Mouse (Mus musculus): Measurements from ENCODE around the gene Rgp1. TPM values are rescaled to one million over a fixed set of nuclear protein-coding genes. Genes with fewer than 3 reads are reported as not detected.
"Not testable (repeated sequence)": the region's sequence is repeated elsewhere in the genome, so short reads cannot be mapped to it uniquely, and the experiment has no call there.

Rgp1 gene
- polyA plus RNA-seq, 1 experiment, result 41.2 TPM

DNA sequence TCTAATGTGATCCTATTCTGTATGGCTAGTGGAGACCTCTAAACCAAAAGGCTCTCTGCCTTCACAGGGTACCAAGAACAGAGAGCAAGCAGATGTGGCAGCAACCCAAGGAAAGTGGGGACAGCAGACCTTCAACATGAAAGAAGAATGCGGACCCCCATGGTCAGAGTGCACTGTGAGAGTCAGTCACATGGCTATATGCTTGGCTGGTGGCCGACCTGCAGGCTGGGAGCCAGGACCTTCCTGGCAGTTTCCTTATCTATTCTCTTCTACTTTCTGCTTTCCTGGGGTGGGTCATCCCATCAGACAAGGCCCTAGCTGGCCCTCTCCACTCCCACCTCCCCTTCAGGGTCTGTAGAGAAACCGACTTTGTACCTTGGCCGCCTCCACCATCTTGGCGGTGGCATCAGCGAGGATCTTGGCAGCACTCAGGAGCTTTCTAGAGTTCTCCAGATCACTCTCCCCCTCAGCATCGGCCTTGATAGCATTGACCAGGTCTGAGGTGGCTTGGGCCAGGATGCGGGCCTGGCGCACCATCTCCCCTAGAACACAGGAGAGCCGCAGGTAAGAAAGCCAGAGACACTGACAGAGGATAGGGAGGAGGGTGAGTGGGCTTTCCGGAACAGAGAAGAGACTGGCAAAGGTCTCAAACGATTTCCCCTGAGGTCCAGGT is 32.0 kb upstream of the Rgp1 start:
- TF ChIP-seq CTCF (conservative IDR thresholded peaks at IDR 0.05; ENCODE audit: insufficient read depth, insufficient read length, low read depth, low read length) (no peak), POLR2A (IDR thresholded peaks at IDR 0.05; ENCODE audit: low read depth, low read length) (no peak)
- DNase-seq, result peak; percentile 66
- H3K36me3 ChIP-seq (ENCODE audit: control insufficient read depth, insufficient read depth, low read length), result peaks cover 20% of the 10 kb centered on the region
- 85% methylated on average over 12 of the region's 12 CpGs for WGBS
- H3K27ac ChIP-seq (ENCODE audit: insufficient read depth, low read depth, low read length), result no peak overlapping the region
- no peak overlapping the region for H3K4me3 ChIP-seq (ENCODE audit: insufficient read depth, low read depth, low read length)
- no peaks in the 10 kb centered on the region for H3K4me1 ChIP-seq (ENCODE audit: control insufficient read depth, insufficient read depth, low read length)
- no peaks in the 10 kb centered on the region for H3K27me3 ChIP-seq (replicated peaks; ENCODE audit: control insufficient read depth, insufficient read depth, low read length)

DNA sequence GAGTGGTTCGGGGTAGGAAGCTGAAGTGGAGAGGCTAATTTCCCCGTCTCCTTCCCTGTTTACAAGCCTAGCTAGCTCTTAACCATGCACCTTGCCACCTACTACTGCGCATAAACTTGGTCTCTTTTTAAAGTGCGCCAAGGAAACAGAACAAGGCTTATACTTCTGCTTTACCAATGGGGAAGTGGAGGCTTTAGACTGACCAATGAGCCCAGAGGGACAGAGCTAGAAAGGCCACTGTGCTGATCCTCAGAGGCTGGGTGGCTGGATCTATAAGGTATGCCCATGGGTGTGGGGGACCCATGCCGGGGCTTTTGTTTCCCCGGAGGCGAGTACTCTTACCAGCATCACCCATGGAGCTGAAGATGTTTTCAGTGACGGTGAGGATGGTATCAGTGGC is 31.4 kb upstream of the Rgp1 start:
- Histone ChIP-seq H3K4me1 (ENCODE audit: control insufficient read depth, insufficient read depth, low read length) (no peaks in the 10 kb centered on the region), H3K4me3 (ENCODE audit: insufficient read depth, low read depth, low read length) (no peak overlapping the region), H3K27me3 (replicated peaks; ENCODE audit: control insufficient read depth, insufficient read depth, low read length) (no peaks in the 10 kb centered on the region), H3K36me3 (ENCODE audit: control insufficient read depth, insufficient read depth, low read length) (peaks cover 22% of the 10 kb centered on the region), H3K27ac (ENCODE audit: insufficient read depth, low read depth, low read length) (no peak overlapping the region)
- DNase-seq, result no peak
- no peak for TF ChIP-seq POLR2A (IDR thresholded peaks at IDR 0.05; ENCODE audit: low read depth, low read length)
- TF ChIP-seq CTCF (conservative IDR thresholded peaks at IDR 0.05; ENCODE audit: insufficient read depth, insufficient read length, low read depth, low read length), result no peak
- WGBS, result 92% methylated on average over 8 of the region's 8 CpGs

DNA sequence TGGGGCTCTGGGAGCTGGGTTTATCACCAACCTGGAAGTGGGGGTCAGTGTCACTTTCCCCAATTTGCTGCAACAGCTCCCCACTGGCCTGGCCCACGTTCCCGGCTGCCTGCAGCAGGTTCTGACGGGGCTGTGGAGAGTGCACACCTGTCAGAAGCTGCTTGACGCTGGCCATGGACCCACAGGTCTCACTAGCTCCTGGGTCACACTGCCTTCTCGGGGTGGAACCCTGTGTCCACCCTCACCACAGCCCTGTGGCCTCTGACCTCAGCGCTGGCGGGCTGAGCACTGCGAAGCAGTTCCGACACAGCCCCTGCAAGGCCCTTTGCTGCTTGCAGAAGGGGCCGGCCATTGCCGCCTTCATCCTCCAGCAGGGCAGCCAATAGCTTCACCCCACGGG is 29.5 kb upstream of the Rgp1 start:
- no peak for TF ChIP-seq POLR2A (IDR thresholded peaks at IDR 0.05; ENCODE audit: low read depth, low read length)
- TF ChIP-seq CTCF (conservative IDR thresholded peaks at IDR 0.05; ENCODE audit: insufficient read depth, insufficient read length, low read depth, low read length), result no peak
- H3K27ac ChIP-seq (ENCODE audit: insufficient read depth, low read depth, low read length), result no peak overlapping the region
- H3K27me3 ChIP-seq (replicated peaks; ENCODE audit: control insufficient read depth, insufficient read depth, low read length), result no peaks in the 10 kb centered on the region
- 91% methylated on average over 12 of the region's 12 CpGs for WGBS
- H3K4me3 ChIP-seq (ENCODE audit: insufficient read depth, low read depth, low read length), result no peak overlapping the region
- peaks cover 25% of the 10 kb centered on the region for H3K36me3 ChIP-seq (ENCODE audit: control insufficient read depth, insufficient read depth, low read length)
- no peaks in the 10 kb centered on the region for H3K4me1 ChIP-seq (ENCODE audit: control insufficient read depth, insufficient read depth, low read length)
- DNase-seq, result no peak

DNA sequence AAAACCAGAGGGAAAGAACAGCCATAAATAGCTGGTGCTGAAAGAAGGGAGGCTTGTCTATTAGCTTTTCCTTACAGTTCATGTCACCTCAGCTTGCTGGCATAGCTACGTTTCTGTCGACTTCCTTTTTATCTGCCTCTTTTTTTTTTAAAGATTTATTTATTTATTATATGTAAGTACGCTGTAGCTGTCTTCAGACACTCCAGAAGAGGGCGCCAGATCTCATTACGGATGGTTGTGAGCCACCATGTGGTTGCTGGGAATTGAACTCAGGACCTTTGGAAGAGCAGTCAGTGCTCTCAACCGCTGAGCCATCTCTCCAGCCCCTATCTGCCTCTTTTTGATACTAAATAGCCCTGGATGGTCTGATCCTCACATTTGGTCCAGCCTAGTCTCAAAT is 26.7 kb upstream of the Rgp1 start:
- not testable (repeated sequence) for H3K27me3 ChIP-seq (replicated peaks; ENCODE audit: control insufficient read depth, insufficient read depth, low read length); DNase-seq; H3K4me3 ChIP-seq (ENCODE audit: insufficient read depth, low read depth, low read length); H3K27ac ChIP-seq (ENCODE audit: insufficient read depth, low read depth, low read length); H3K4me1 ChIP-seq (ENCODE audit: control insufficient read depth, insufficient read depth, low read length)
- WGBS, result 82% methylated on average over 6 of the region's 6 CpGs
- H3K36me3 ChIP-seq (ENCODE audit: control insufficient read depth, insufficient read depth, low read length), result peaks cover 17% of the 10 kb centered on the region

DNA sequence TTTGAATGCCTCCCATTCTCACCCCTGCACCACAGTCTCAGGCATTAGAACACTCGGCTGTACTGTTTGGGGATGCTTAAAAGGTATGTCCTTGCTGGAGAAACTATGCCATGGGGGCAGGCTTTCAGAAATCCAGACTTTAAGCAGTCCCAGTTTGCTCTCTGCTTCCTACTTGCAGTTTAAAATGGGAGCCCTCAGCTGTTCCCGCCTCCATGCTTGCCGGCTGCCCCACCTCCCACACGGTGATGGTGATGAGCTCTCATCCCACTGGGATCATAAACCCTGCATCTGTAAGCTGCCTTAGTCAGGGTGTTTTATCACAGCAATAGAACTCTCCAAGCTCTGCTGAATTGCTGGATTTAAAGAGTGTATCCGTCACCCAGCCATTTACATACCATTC is 26.1 kb upstream of the Rgp1 start:
- peaks cover 5% of the 10 kb centered on the region for H3K4me1 ChIP-seq (ENCODE audit: control insufficient read depth, insufficient read depth, low read length)
- H3K27me3 ChIP-seq (replicated peaks; ENCODE audit: control insufficient read depth, insufficient read depth, low read length), result no peaks in the 10 kb centered on the region
- H3K36me3 ChIP-seq (ENCODE audit: control insufficient read depth, insufficient read depth, low read length), result peaks cover 17% of the 10 kb centered on the region
- no peak overlapping the region for H3K4me3 ChIP-seq (ENCODE audit: insufficient read depth, low read depth, low read length)
- no peak overlapping the region for H3K27ac ChIP-seq (ENCODE audit: insufficient read depth, low read depth, low read length)
- WGBS, result 71% methylated on average over 5 of the region's 5 CpGs
- no peak for TF ChIP-seq POLR2A (IDR thresholded peaks at IDR 0.05; ENCODE audit: low read depth, low read length)
- no peak for TF ChIP-seq CTCF (conservative IDR thresholded peaks at IDR 0.05; ENCODE audit: insufficient read depth, insufficient read length, low read depth, low read length)
- no peak for DNase-seq

DNA sequence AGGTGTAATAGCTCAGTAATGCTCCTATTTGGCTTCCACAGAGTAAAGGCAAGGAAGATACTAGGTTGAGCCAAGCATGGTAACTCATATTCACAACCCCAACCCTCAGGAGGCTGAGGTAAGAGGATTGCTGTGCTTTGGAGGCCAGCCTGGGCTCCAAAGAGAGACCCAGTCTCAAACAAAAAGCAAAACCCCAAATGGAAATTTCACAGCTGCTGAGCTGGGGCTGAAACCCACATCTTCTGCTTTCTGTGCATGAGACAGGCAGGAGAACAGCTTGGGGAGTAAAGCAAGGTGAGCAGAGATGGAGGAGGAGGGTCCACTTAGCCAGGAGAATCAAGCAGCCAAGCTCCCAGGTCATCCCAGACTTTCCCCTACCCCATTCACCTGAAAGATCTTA is 24.6 kb upstream of the Rgp1 start:
- TF ChIP-seq CTCF (conservative IDR thresholded peaks at IDR 0.05; ENCODE audit: insufficient read depth, insufficient read length, low read depth, low read length), result no peak
- no peak for TF ChIP-seq POLR2A (IDR thresholded peaks at IDR 0.05; ENCODE audit: low read depth, low read length)

DNA sequence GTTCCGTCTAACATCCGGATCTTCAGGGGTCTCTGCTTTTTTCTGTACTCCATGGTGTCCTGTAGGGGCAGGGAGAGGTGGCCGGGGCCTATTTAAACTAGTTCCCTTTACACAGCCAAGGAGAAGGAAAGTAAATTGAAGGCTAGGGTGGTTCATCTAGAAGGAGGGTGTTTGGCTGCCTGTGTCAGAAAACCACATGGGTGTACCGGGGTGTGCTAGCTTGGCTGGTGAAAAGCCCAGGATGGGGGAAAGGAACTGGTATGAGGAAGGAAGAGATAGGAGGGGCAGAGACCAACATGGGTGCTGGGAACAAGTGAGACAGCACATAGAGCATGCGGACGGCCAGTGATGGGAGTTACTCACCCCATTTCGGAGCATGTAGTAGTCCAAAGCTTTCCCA is 22.6 kb upstream of the Rgp1 start:
- Histone ChIP-seq H3K27ac (ENCODE audit: insufficient read depth, low read depth, low read length) (no peak overlapping the region), H3K27me3 (replicated peaks; ENCODE audit: control insufficient read depth, insufficient read depth, low read length) (no peaks in the 10 kb centered on the region), H3K4me3 (ENCODE audit: insufficient read depth, low read depth, low read length) (no peak overlapping the region), H3K4me1 (ENCODE audit: control insufficient read depth, insufficient read depth, low read length) (peaks cover 31% of the 10 kb centered on the region), H3K36me3 (ENCODE audit: control insufficient read depth, insufficient read depth, low read length) (peaks cover 12% of the 10 kb centered on the region)
- TF ChIP-seq POLR2A (IDR thresholded peaks at IDR 0.05; ENCODE audit: low read depth, low read length) (no peak), CTCF (conservative IDR thresholded peaks at IDR 0.05; ENCODE audit: insufficient read depth, insufficient read length, low read depth, low read length) (no peak)
- 96% methylated on average over 7 of the region's 7 CpGs for WGBS
- DNase-seq, result no peak

More for the DNA sequence above, 24.6 kb upstream of the Rgp1 start:
- H3K27ac ChIP-seq (ENCODE audit: insufficient read depth, low read depth, low read length), result no peak overlapping the region
- peaks cover 16% of the 10 kb centered on the region for H3K36me3 ChIP-seq (ENCODE audit: control insufficient read depth, insufficient read depth, low read length)
- H3K27me3 ChIP-seq (replicated peaks; ENCODE audit: control insufficient read depth, insufficient read depth, low read length), result no peaks in the 10 kb centered on the region
- peaks cover 19% of the 10 kb centered on the region for H3K4me1 ChIP-seq (ENCODE audit: control insufficient read depth, insufficient read depth, low read length)
- no peak for DNase-seq
- H3K4me3 ChIP-seq (ENCODE audit: insufficient read depth, low read depth, low read length), result no peak overlapping the region
